Mouse (Mus musculus) embryonic facial prominence, embryonic 13.5 days (tissue): ENCODE measurements around the gene Fam89a. TPM values are rescaled to one million over a fixed set of nuclear protein-coding genes. Genes with fewer than 3 reads are reported as not detected.

Experiments used
- ATAC-seq: fragments of 200-750 bp; cut with Nextera tagmentation; 2 replicates; pipeline ENCODE4 v1.8.0; 2017; ENCODE audit warnings: low read depth; ENCODE audit not compliant: insufficient number of reproducible peaks, insufficient read depth, low FRiP score, low TSS enrichment
- H3K27ac ChIP-seq: fragments of 300-500 bp; sonication (generic); 2 replicates; pipeline ENCODE4 v1.5.1; 2015; ENCODE audit warnings: moderate library complexity, mild to moderate bottlenecking, inconsistent platforms
- H3K27me3 ChIP-seq: fragments of 300-500 bp; sonication (generic); 2 replicates; pipeline ENCODE4 v1.6.1; 2015; ENCODE audit warnings: mild to moderate bottlenecking, inconsistent platforms
- H3K36me3 ChIP-seq: fragments of 300-500 bp; sonication (generic); 2 replicates; pipeline ENCODE4 v1.6.1; 2015; ENCODE audit warnings: mild to moderate bottlenecking, inconsistent platforms
- H3K4me1 ChIP-seq: fragments of 300-500 bp; sonication (generic); 2 replicates; pipeline ENCODE4 v1.6.1; 2015; ENCODE audit warnings: inconsistent platforms
- H3K4me2 ChIP-seq: fragments of 300-500 bp; sonication (generic); 2 replicates; pipeline ENCODE4 v1.6.1; 2015; ENCODE audit warnings: moderate library complexity, mild to moderate bottlenecking, inconsistent platforms
- H3K4me3 ChIP-seq: fragments of 300-500 bp; sonication (generic); 2 replicates; pipeline ENCODE4 v1.5.1; 2015; ENCODE audit warnings: mild to moderate bottlenecking, inconsistent platforms
- H3K9ac ChIP-seq: fragments of 300-500 bp; sonication (generic); 2 replicates; pipeline ENCODE4 v1.6.1; 2015; ENCODE audit warnings: mild to moderate bottlenecking, inconsistent platforms
- H3K9me3 ChIP-seq: fragments of 300-500 bp; sonication (generic); 2 replicates; pipeline ENCODE4 v1.6.1; 2016; ENCODE audit warnings: inconsistent platforms
- WGBS: fragments of 180-500 bp; shearing (Covaris S2); methylation state at CpG from one replicate; pipeline ENCODE4 v1.1.7; 2015; ENCODE audit warnings: mixed read lengths; 5-methylcytosine and 5-hydroxymethylcytosine counted together
- polyA plus RNA-seq: library from polyadenylated mRNA; unstranded; fragments of >200 nt; fragmentation: Nextera tagmentation; extraction: Ambion mirVana; gene quantifications from 2 replicates; pipeline ENCODE4 v1.2.1, GENCODE M21; 2015

Gene Fam89a
- polyA plus RNA-seq, 1 experiment from 2014 or later: 2.8 TPM

GRCm38 (mm10) chr8:124713207-124713606, 38.4 kb downstream of the Fam89a start:
- 91% methylated on average over 6 of the region's 6 CpGs for WGBS
- H3K36me3 ChIP-seq: peaks cover 47% of the 10 kb centered on the region

GRCm38 (mm10) chr8:124705823-124706222, 45.8 kb downstream of the Fam89a start:
- 94% methylated on average over 8 of the region's 8 CpGs for WGBS
- H3K4me3 ChIP-seq: no peak overlapping the region
- no peaks in the 10 kb centered on the region for H3K9me3 ChIP-seq
- H3K9ac ChIP-seq: no peak overlapping the region
- no peak overlapping the region for H3K27ac ChIP-seq
- H3K36me3 ChIP-seq: peaks cover 49% of the 10 kb centered on the region
- H3K4me2 ChIP-seq: no peak overlapping the region
- no peaks in the 10 kb centered on the region for H3K27me3 ChIP-seq
- H3K4me1 ChIP-seq: no peaks in the 10 kb centered on the region
- no peak for ATAC-seq

More at GRCm38 (mm10) chr8:124713207-124713606, 38.4 kb downstream of the Fam89a start:
- H3K4me1 ChIP-seq: no peaks in the 10 kb centered on the region
- no peak overlapping the region for H3K9ac ChIP-seq
- H3K27me3 ChIP-seq: no peaks in the 10 kb centered on the region
- no peaks in the 10 kb centered on the region for H3K9me3 ChIP-seq
- no peak overlapping the region for H3K4me2 ChIP-seq
- no peak overlapping the region for H3K4me3 ChIP-seq
- no peak overlapping the region for H3K27ac ChIP-seq
- no peak for ATAC-seq

- Histone ChIP-seq H3K27me3 (no peaks in the 10 kb centered on the region), H3K9me3 (no peaks in the 10 kb centered on the region), H3K4me1 (no peaks in the 10 kb centered on the region), H3K4me3 (no peak overlapping the region), H3K9ac (no peak overlapping the region), H3K36me3 (peaks cover 55% of the 10 kb centered on the region), H3K27ac (no peak overlapping the region), H3K4me2 (no peak overlapping the region)
- WGBS: 89% methylated on average over 4 of the region's 4 CpGs
- no peak for ATAC-seq
These were observed 47.3 kb downstream of the Fam89a start for GRCm38 (mm10) chr8:124704376-124704775.

DNA sequence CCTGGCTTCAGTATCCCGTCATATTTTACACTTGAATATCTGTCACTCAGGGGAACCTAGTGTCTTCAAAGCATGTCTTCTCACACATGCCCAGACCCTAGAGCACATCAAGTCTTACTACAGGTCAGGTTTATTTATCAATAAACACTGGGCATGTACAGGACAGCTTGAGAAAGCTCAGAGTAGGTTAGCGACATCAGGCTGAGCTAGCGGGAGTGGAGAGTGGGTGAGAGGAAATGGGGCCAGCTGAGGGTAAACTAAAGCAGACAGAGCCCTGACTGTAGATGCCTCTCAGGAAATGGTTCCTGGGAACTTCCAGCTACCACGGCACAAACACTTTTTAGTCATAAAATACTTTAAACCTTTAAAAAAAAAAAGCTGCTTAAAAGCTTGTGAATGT, 48.1 kb downstream of the Fam89a start:
- Histone ChIP-seq H3K27ac (no peak overlapping the region), H3K4me2 (no peak overlapping the region), H3K4me1 (no peaks in the 10 kb centered on the region), H3K4me3 (no peak overlapping the region), H3K27me3 (no peaks in the 10 kb centered on the region), H3K9ac (no peak overlapping the region), H3K36me3 (peaks cover 52% of the 10 kb centered on the region), H3K9me3 (no peaks in the 10 kb centered on the region)
- no peak for ATAC-seq
- 64% methylated on average over 4 of the region's 4 CpGs for WGBS

DNA sequence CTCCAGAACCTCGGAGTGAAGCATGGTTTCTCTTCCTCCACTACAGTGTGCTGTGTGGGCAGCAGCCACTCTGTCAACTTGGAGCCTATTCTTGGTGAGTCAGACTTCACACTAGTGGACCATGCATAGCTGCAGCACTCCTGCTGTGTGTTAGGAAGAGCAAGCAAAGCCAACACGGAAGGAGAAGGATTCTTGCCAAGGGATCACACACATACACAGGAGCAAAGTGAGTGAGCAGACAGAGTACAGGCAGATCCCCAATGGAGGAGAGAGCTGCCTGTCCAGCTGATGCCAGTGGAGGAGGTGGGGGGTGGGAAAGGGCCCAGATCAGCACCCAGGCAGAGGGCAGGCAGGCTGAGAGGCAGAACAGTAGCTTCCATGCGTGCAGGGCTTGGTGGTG, 49.4 kb downstream of the Fam89a start:
- no peak for ATAC-seq
- WGBS: 86% methylated on average over 3 of the region's 3 CpGs
- H3K36me3 ChIP-seq: peaks cover 64% of the 10 kb centered on the region

GRCm38 (mm10) chr8:124701023-124701422, 50.6 kb downstream of the Fam89a start:
- Histone ChIP-seq H3K36me3 (peaks cover 65% of the 10 kb centered on the region), H3K9ac (no peak overlapping the region), H3K27me3 (no peaks in the 10 kb centered on the region), H3K27ac (no peak overlapping the region), H3K9me3 (no peaks in the 10 kb centered on the region), H3K4me2 (no peak overlapping the region), H3K4me1 (no peaks in the 10 kb centered on the region), H3K4me3 (no peak overlapping the region)
- 83% methylated on average over 9 of the region's 9 CpGs for WGBS
- no peak for ATAC-seq

More for the DNA sequence above, 49.4 kb downstream of the Fam89a start:
- no peak overlapping the region for H3K4me2 ChIP-seq
- H3K27ac ChIP-seq: no peak overlapping the region
- H3K4me1 ChIP-seq: no peaks in the 10 kb centered on the region
- H3K9ac ChIP-seq: no peak overlapping the region
- no peaks in the 10 kb centered on the region for H3K27me3 ChIP-seq
- no peaks in the 10 kb centered on the region for H3K9me3 ChIP-seq
- H3K4me3 ChIP-seq: no peak overlapping the region

DNA sequence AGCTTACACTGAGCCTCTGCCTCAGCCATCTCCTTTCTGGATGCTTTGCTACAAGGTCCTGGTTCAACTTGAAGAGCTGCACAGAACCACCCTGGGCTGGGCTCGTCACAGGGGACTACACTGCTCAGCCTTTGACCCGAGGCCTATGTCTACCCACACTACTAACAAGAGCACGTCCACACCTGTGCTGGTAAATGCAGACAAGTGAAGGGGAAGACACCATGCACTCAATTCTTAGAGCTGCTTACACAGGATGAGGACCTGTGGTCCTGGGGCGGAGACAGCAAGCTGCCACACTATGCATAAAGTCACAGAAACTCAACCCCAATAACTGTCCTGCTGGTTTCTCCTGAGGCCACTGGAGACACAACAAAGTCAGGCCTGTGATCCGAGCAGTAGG, 51.4 kb downstream of the Fam89a start:
- H3K9ac ChIP-seq: no peak overlapping the region
- H3K4me1 ChIP-seq: no peaks in the 10 kb centered on the region
- no peak for ATAC-seq
- H3K27ac ChIP-seq: no peak overlapping the region
- H3K36me3 ChIP-seq: peaks cover 64% of the 10 kb centered on the region
- H3K27me3 ChIP-seq: no peaks in the 10 kb centered on the region
- no peak overlapping the region for H3K4me3 ChIP-seq
- no peaks in the 10 kb centered on the region for H3K9me3 ChIP-seq
- 87% methylated on average over 5 of the region's 5 CpGs for WGBS
- H3K4me2 ChIP-seq: no peak overlapping the region

- Histone ChIP-seq H3K9ac (no peak overlapping the region), H3K4me1 (no peaks in the 10 kb centered on the region), H3K4me2 (no peak overlapping the region), H3K36me3 (peaks cover 67% of the 10 kb centered on the region), H3K27me3 (no peaks in the 10 kb centered on the region), H3K4me3 (no peak overlapping the region), H3K9me3 (no peaks in the 10 kb centered on the region), H3K27ac (no peak overlapping the region)
- WGBS: 91% methylated on average over 22 of the region's 22 CpGs
- no peak for ATAC-seq
These were observed 56.1 kb downstream of the Fam89a start for GRCm38 (mm10) chr8:124695424-124696100.

DNA sequence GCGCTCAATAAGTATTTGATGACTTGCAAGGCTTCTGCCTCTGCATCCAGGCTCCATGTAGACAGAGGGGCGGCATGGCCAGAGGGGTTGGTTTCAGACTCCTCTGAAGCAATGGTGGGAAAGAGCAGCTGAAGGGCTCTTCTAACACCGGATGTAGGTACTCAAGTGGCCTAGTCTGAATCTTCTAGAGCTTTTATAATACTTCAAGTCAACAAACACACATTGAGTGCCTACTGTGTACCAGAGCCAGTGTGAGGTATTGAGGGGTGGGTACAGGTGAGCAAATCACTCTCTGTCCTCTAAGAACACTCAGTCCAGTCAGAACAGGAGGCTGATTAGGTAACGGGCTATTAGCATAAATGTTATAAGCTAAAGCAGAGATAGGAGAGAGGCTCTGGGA, 59.9 kb downstream of the Fam89a start:
- Histone ChIP-seq H3K36me3 (peaks cover 47% of the 10 kb centered on the region), H3K4me1 (no peaks in the 10 kb centered on the region), H3K9me3 (no peaks in the 10 kb centered on the region), H3K4me2 (no peak overlapping the region), H3K27ac (no peak overlapping the region), H3K4me3 (no peak overlapping the region), H3K27me3 (no peaks in the 10 kb centered on the region), H3K9ac (no peak overlapping the region)
- ATAC-seq: no peak
- WGBS: 89% methylated on average over 4 of the region's 4 CpGs

Other genes with a start within 250 kb of the Fam89a start
- gene Cog2, start 231.1 kb downstream of the Fam89a start, polyA plus RNA-seq: 39.7 and 39.9 TPM in 2 replicates
- gene Agt, start 182.1 kb downstream of the Fam89a start, polyA plus RNA-seq: 0.28 and 1.9 TPM in 2 replicates
- gene Capn9, start 175.7 kb downstream of the Fam89a start, polyA plus RNA-seq: 0.08 TPM in 1 of 2 replicates, not detected in the other
- gene 2310022B05Rik, start 88.5 kb downstream of the Fam89a start, polyA plus RNA-seq: 29.0 and 29.9 TPM in 2 replicates
- 39.5 and 39.6 TPM in 2 replicates for gene Ttc13, start 29.8 kb downstream of the Fam89a start, polyA plus RNA-seq
- 27.0 and 30.1 TPM in 2 replicates for gene Arv1, start 29.7 kb downstream of the Fam89a start, polyA plus RNA-seq
- 0.18 and 0.19 TPM in 2 replicates for gene Trim67, start 41.3 kb upstream of the Fam89a start, polyA plus RNA-seq
- gene Gnpat, start 111.2 kb upstream of the Fam89a start, polyA plus RNA-seq: 91.6 and 94.7 TPM in 2 replicates
- 52.7 and 53.9 TPM in 2 replicates for gene 2810004N23Rik, start 111.3 kb upstream of the Fam89a start, polyA plus RNA-seq
- gene Exoc8, start 145.9 kb upstream of the Fam89a start, polyA plus RNA-seq: 9.4 and 9.9 TPM in 2 replicates
- 10.4 and 10.7 TPM in 2 replicates for gene Sprtn, start 146.1 kb upstream of the Fam89a start, polyA plus RNA-seq
- 15.0 and 16.3 TPM in 2 replicates for gene Egln1, start 197.5 kb upstream of the Fam89a start, polyA plus RNA-seq